Mouse (Mus musculus) heart, adult 2 months (tissue): ENCODE results near the gene Pheta1.

Experiments used
- CTCF ChIP-seq: fragments of 200-600 bp; IDR thresholded peaks from 2 replicates; pipeline ENCODE4 v1.8.1; 2022; ENCODE audit warnings: antibody characterized with exemption, mild to moderate bottlenecking, moderate library complexity
- EP300 ChIP-seq: fragments of 200-500 bp; IDR thresholded peaks from 2 replicates; pipeline ENCODE4 v1.6.1; 2011; ENCODE audit warnings: low read depth, low read length, control low read depth; ENCODE audit not compliant: insufficient read depth

DNA sequence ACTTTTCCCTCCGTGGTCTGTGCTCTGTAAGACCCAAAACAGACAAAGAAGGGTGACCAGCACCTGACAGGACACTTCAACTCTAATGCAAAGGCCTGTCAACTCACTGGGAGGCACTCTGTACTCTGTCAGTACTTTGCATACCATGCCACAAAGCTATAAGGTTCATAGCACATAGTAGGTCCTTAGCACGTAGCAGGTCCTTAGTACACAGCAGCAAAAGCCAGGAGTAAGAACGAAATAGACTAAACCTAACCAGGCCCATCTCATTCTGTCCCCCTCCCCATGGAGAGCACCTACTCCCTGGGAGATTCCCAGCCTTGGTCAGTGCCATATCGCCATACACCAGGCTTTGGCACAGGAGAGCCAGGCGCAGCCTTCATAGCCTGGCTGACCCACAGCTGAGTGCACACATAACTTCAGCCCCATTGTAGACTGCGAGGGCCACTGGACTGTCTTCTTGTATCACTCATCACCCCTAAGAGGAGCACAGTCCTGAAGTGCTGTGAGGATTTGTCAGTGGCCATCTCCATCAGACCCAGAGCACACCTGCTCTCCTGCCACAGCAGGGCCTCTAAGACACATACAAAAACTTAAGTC is 17.7 kb upstream of the Pheta1 start:
- TF ChIP-seq EP300 (no peak), CTCF (no peak)
